Mouse (Mus musculus) large intestine, adult 2 months (tissue): Measurements from ENCODE around the gene Adam22. TPM values are rescaled to one million over a fixed set of nuclear protein-coding genes. Genes with fewer than 3 reads are reported as not detected.
"Not testable (repeated sequence)": the region's sequence is repeated elsewhere in the genome, so short reads cannot be mapped to it uniquely, and the experiment has no call there.

Experiments
- DNase-seq: peaks from one replicate; pipeline ENCODE4 v3.0.0-alpha.2; 2012; ENCODE audit warnings: low read depth, low spot score
- WGBS: fragments of 180-500 bp; shearing (Covaris S2); methylation state at CpG from one replicate; pipeline ENCODE4 v1.1.7; 2018; 5-methylcytosine and 5-hydroxymethylcytosine counted together
- polyA plus RNA-seq: library from polyadenylated mRNA; depleted of rRNA; stranded (reverse); fragments of >200 nt; gene quantifications from 2 replicates; pipeline ENCODE4 v1.2.3, GENCODE M21; 2012

Adam22 gene
- polyA plus RNA-seq, 1 experiment: 0.27 TPM

- no peak for DNase-seq
- whole genome bisulfite sequencing: 57% methylated on average over 1 of the region's 1 CpGs
Observed at GRCm38 (mm10) chr5:8215841-8216240, 152.1 kb downstream of the Adam22 start.

GRCm38 (mm10) chr5:8184992-8185391 is 183.0 kb downstream of the Adam22 start:
- 87% methylated on average over 1 of the region's 1 CpGs for WGBS
- not testable (repeated sequence) for DNase-seq

GRCm38 (mm10) chr5:8180646-8181045 is 187.3 kb downstream of the Adam22 start:
- WGBS: 67% methylated on average over 1 of the region's 1 CpGs
- no peak for DNase-seq

- no peak for DNase-seq
- WGBS: 89% methylated on average over 17 of the region's 17 CpGs
Observed at GRCm38 (mm10) chr5:8178111-8178510, 189.8 kb downstream of the Adam22 start.

GRCm38 (mm10) chr5:8164773-8165172 is 203.2 kb downstream of the Adam22 start:
- 45% methylated on average over 4 of the region's 4 CpGs for WGBS
- DNase-seq: no peak

GRCm38 (mm10) chr5:8151645-8152044 is 216.3 kb downstream of the Adam22 start:
- no peak for DNase-seq
- WGBS: 89% methylated on average over 1 of the region's 1 CpGs

GRCm38 (mm10) chr5:8146146-8146545 is 221.8 kb downstream of the Adam22 start:
- DNase-seq: no peak
- WGBS: 94% methylated on average over 2 of the region's 2 CpGs

- no peak for DNase-seq
- WGBS: 45% methylated on average over 5 of the region's 5 CpGs
Observed at GRCm38 (mm10) chr5:8145473-8145872, 222.5 kb downstream of the Adam22 start.

GRCm38 (mm10) chr5:8132546-8132945 is 235.4 kb downstream of the Adam22 start:
- WGBS: 30% methylated on average over 5 of the region's 5 CpGs
- peak; percentile 73 for DNase-seq

GRCm38 (mm10) chr5:8131918-8132317 is 236.0 kb downstream of the Adam22 start:
- WGBS: 49% methylated on average over 8 of the region's 8 CpGs

GRCm38 (mm10) chr5:8129750-8130149 is 238.2 kb downstream of the Adam22 start:
- 88% methylated on average over 2 of the region's 2 CpGs for WGBS

More at GRCm38 (mm10) chr5:8131918-8132317, 236.0 kb downstream of the Adam22 start:
- DNase-seq: no peak

GRCm38 (mm10) chr5:8120926-8121325 is 247.0 kb downstream of the Adam22 start:
- WGBS: 62% methylated on average over 3 of the region's 3 CpGs

More at GRCm38 (mm10) chr5:8129750-8130149, 238.2 kb downstream of the Adam22 start:
- DNase-seq: no peak

GRCm38 (mm10) chr5:8120087-8120486 is 247.9 kb downstream of the Adam22 start:
- 68% methylated on average over 2 of the region's 2 CpGs for WGBS
- no peak for DNase-seq

More at GRCm38 (mm10) chr5:8120926-8121325, 247.0 kb downstream of the Adam22 start:
- DNase-seq: no peak

- WGBS: 70% methylated on average over 5 of the region's 5 CpGs
- DNase-seq: no peak
Observed at GRCm38 (mm10) chr5:8116561-8117168, 251.3 kb downstream of the Adam22 start.

GRCm38 (mm10) chr5:8112246-8112645 is 255.7 kb downstream of the Adam22 start:
- DNase-seq: no peak
- WGBS: 88% methylated on average over 5 of the region's 5 CpGs

GRCm38 (mm10) chr5:8111691-8112090 is 256.3 kb downstream of the Adam22 start:
- 90% methylated on average over 3 of the region's 3 CpGs for WGBS
- DNase-seq: no peak

GRCm38 (mm10) chr5:8095689-8096088 is 272.3 kb downstream of the Adam22 start:
- no peak for DNase-seq
- WGBS: 87% methylated on average over 1 of the region's 1 CpGs

- DNase-seq: no peak
- 85% methylated on average over 5 of the region's 5 CpGs for WGBS
Observed at GRCm38 (mm10) chr5:8094921-8095320, 273.0 kb downstream of the Adam22 start.

- WGBS: 83% methylated on average over 3 of the region's 3 CpGs
- no peak for DNase-seq
Observed at GRCm38 (mm10) chr5:8088147-8088546, 279.8 kb downstream of the Adam22 start.

- DNase-seq: no peak
- WGBS: 79% methylated on average over 3 of the region's 3 CpGs
Observed at GRCm38 (mm10) chr5:8085661-8086060, 282.3 kb downstream of the Adam22 start.

GRCm38 (mm10) chr5:8082800-8083509 is 285.0 kb downstream of the Adam22 start:
- DNase-seq: no peak
- WGBS: 69% methylated on average over 20 of the region's 20 CpGs
